Mouse (Mus musculus) monocyte, adult 59 days (primary cell): ENCODE data around the gene Prpf4. TPM values are rescaled to one million over a fixed set of nuclear protein-coding genes. Genes with fewer than 3 reads are reported as not detected.

Experiments used
- total RNA-seq, 2 experiments: library from RNA; stranded (reverse); gene quantifications; one replicate each; pipeline ENCODE4 v1.2.4; 2023

The Prpf4 gene
- 10 to 100 TPM in 1 of 2 experiments, 1 to 10 TPM in 1; 9.7 to 11.4 TPM for total RNA-seq

DNA sequence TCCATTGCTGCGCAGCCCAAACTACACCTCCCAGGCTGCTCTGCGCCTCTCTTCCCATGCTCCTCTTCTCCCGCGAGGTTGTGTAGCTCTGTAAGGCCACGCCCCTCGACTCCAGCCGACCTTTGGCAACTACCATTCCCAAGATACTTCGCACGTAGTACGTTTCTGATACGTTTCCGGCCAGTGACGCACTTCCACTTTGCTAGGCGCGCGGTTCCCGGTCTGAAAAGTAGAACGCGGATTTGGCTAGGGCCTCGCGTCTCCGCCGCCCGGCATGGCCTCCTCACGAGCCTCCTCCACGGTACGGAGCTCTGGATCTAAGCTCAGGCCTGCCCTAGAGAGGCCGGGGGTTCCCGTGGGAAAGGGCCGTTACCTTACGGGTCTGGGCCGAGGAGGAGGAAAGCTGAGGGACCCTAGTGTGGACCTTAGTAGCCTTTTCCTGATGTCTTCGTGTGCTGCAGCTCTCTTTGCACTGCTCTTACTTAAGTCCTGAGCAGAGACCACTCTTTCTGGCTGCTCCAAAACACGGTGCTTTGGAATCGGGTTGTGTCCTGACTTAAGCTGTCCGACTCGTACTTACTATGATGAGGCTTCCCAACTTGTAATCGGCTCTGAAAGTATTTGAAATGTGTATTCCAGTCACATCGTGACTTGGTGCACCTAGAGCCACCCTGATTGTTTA is at the start of gene Prpf4, which contains the start of gene Cdc26:
Gene Prpf4, plus strand, starts transcription at position 197 of the 682 bp plus-strand sequence.
Gene Cdc26, minus strand, starts transcription at position 42 of the 682 bp plus-strand sequence.

DNA sequence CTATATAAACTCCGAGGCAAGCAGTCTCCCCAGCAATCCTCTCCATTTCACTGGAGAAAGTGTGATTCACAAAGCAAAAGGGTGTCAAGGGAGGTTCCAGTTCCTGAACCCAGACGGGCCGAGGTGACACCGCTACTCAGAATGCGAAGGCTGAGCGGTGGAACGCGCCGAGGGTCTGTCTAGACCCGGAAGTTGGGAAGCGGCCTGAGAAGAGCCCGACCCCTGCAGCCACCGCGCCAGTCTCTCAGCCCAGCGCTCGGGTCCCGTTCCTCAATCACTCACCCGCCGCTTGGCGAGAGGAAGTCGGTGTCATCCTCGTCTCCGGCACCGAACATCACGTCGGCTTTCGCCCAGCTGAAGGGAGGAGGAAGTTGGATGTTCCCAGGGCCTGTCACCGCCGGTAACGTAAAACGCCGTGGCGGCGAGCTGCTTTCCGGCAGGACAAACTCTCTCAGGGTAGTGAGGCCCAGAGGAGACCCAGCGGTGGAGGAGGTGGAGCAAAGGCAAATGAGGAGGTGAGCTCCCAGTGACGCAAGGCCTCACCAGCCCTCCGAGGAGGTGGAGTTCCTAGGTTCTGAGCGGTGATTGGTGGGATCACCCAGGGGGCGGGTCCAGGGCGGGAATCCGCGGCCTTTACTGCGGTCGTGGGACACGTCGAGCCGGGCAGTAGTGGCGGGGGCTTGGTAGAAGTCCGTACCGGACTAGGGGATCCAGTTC is 48.4 kb upstream of the Prpf4 start, which contains the start of the genes Fkbp15 and Slc31a1:
Gene Fkbp15, minus strand, starts transcription at position 461 of the 717 bp plus-strand sequence.
Gene Slc31a1, plus strand, starts transcription at position 640 of the 717 bp plus-strand sequence.

DNA sequence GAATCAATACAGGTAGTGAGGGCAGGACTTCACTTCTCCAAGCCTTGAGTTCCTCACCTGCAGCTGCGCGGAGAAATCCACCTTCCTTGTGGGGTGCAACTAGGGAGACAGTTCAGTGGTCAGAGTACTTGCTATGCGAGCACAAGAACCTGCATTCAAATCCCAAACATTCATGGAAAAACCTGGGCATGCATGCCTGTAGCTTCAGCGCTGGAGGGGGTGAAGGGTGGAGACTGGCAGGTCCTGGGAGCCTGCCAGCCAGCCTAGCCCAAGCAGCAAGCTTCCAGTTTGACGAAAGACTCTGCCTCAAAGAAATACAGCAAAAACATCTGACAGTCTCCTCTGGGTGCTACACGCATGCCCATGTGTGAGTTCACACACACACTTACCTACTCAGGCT is 26.5 kb downstream of the Prpf4 start, which contains the start of gene Rnf183:
Gene Rnf183, minus strand, starts transcription at position 172 of the 400 bp plus-strand sequence.

DNA sequence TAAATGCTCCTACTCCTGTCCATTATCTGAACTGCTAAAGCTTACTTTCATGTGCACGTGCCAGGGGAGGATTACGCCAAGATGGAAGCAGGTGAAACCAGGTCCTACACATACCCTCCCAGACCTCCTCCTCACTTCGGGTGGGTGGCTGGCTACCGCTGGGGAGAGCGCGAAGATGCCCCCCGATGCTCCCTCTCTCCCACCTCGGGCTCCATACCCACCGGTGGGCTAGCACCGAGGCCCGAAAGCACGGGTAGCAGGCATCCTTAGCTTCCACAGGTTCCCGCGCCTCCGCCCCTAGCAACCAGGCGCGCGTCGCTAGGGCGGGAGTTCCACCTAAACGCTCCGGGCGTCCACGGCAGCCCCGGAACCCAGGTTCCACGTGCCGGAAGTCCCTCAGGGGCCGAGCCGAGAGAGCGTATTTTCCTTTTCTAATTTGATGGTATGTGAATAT is 62.0 kb downstream of the Prpf4 start, which contains the start of gene Wdr31:
Gene Wdr31, minus strand, starts transcription at position 299 of the 454 bp plus-strand sequence.

Other genes starting within 250 kb of the Prpf4 start
- under 1 TPM; 0.27 to 0.47 TPM for gene Zfp37, start 177.8 kb upstream of the Prpf4 start, total RNA-seq
- 10 to 100 TPM; 26.6 to 30.2 TPM for gene Slc31a2, start 146.2 kb upstream of the Prpf4 start, total RNA-seq
- 100 to 1,000 TPM; 121 to 123 TPM for gene Fkbp15, start 48.2 kb upstream of the Prpf4 start, total RNA-seq
- gene Slc31a1, start 48.1 kb upstream of the Prpf4 start, total RNA-seq, result 10 to 100 TPM; 18.6 to 19.1 TPM
- 10 to 100 TPM; 38.6 to 45.0 TPM for gene Cdc26, start 155 bp upstream of the Prpf4 start, total RNA-seq
- gene Rnf183, start 26.5 kb downstream of the Prpf4 start, total RNA-seq, result not detected
- not detected for gene Wdr31, start 62.1 kb downstream of the Prpf4 start, total RNA-seq
- gene Bspry, start 71.3 kb downstream of the Prpf4 start, total RNA-seq, result not detected
- gene Hdhd3, start 94.7 kb downstream of the Prpf4 start, total RNA-seq, result under 1 TPM in 1 of 2 experiments, not detected in 1; 0.55 TPM
- 1 to 10 TPM; 5.2 to 5.7 TPM for gene Alad, start 111.1 kb downstream of the Prpf4 start, total RNA-seq
- 10 to 100 TPM; 13.4 to 14.9 TPM for gene Pole3, start 116.3 kb downstream of the Prpf4 start, total RNA-seq
- gene 4933430I17Rik, start 116.6 kb downstream of the Prpf4 start, total RNA-seq, result not detected
- 100 to 1,000 TPM; 116 to 122 TPM for gene Rgs3, start 151.1 kb downstream of the Prpf4 start, total RNA-seq